8 mouse cellular contexts compared by ENCODE assay signal in the genomic region with DNA sequence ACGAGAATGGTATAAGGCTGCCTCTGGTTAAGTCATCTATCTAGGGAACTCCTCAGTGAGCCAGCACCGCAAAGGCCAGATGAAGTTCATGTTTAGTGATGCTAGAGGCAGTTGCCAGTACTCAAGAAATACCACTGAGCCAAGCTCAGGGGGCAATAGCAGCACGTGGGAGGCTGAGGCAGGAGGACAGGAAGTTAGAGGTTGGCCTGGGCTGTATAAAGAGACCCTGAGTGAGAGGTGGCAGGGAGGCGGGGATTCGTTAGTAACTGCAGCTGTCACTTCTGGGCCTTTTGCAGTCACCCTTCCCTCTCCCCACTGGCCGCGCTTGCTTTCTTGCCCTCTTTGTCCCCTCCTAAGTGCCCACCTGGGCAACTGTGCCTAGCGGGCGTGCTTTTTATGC. TPM values are rescaled to one million over a fixed set of nuclear protein-coding genes. Genes with fewer than 3 reads are reported as not detected.
DNase-seq lines count a peak whose midpoint lies in the region; ATAC-seq lines count a peak whose summit lies in the region.

No protein-coding gene starts in this region.

- peaks cover 83% of the 10 kb centered on the region for H3K4me1 ChIP-seq in megakaryocyte, embryonic 14.5 days
- H3K4me1 ChIP-seq in embryonic facial prominence, embryonic 13.5 days, result peaks cover 42% of the 10 kb centered on the region
- peaks cover 38% of the 10 kb centered on the region for H3K4me1 ChIP-seq in limb, embryonic 13.5 days
- H3K4me1 ChIP-seq in stomach, embryonic 14.5 days (ENCODE audit: control insufficient read depth, insufficient read depth, low read length), result peaks cover 29% of the 10 kb centered on the region

- no peak for ATAC-seq in megakaryocyte, adult 5-6 weeks (ENCODE audit: poor library complexity, severe bottlenecking)
- no peak for ATAC-seq in embryonic facial prominence, embryonic 13.5 days (ENCODE audit: insufficient number of reproducible peaks, insufficient read depth, low FRiP score, low TSS enrichment, low read depth)
- no peak for ATAC-seq in limb, embryonic 13.5 days (ENCODE audit: low FRiP score, low read depth)
- ATAC-seq in stomach, embryonic 14.5 days (ENCODE audit: insufficient number of reproducible peaks, insufficient read depth, low FRiP score, low read depth), result no peak

- WGBS in embryonic facial prominence, embryonic 13.5 days, result 16% methylated on average over 9 of the region's 9 CpGs
- WGBS in limb, embryonic 13.5 days, result 14% methylated on average over 9 of the region's 9 CpGs
- WGBS in stomach, embryonic 14.5 days, result 14% methylated on average over 9 of the region's 9 CpGs

- H3K27me3 ChIP-seq in megakaryocyte, embryonic 14.5 days (replicated peaks), result no peaks in the 10 kb centered on the region
- peaks cover 21% of the 10 kb centered on the region for H3K27me3 ChIP-seq in embryonic facial prominence, embryonic 13.5 days
- peaks cover 20% of the 10 kb centered on the region for H3K27me3 ChIP-seq in limb, embryonic 13.5 days
- H3K27me3 ChIP-seq in stomach, embryonic 14.5 days (ENCODE audit: control insufficient read depth, insufficient read depth, low read length), result no peaks in the 10 kb centered on the region

- H3K4me2 ChIP-seq in embryonic facial prominence, embryonic 13.5 days, result peak overlapping the region; percentile 83
- peak overlapping the region; percentile 85 for H3K4me2 ChIP-seq in limb, embryonic 13.5 days (replicated peaks)
- H3K4me2 ChIP-seq in stomach, embryonic 14.5 days (replicated peaks; ENCODE audit: low read depth, low read length), result peak overlapping the region; percentile 65

- peak overlapping the region; percentile 95 for H3K4me3 ChIP-seq in megakaryocyte, embryonic 14.5 days (replicated peaks)
- H3K4me3 ChIP-seq in embryonic facial prominence, embryonic 13.5 days, result peak overlapping the region; percentile 45
- peak overlapping the region; percentile 45 for H3K4me3 ChIP-seq in limb, embryonic 13.5 days
- peak overlapping the region; percentile 32 for H3K4me3 ChIP-seq in stomach, embryonic 14.5 days (ENCODE audit: low read depth, low read length)

- no peak for DNase-seq in cerebellum, adult 11-12 months
- DNase-seq in left cerebral cortex, adult 18-20 months (ENCODE audit: low spot score in 2 of 2), result no peak
- DNase-seq in gastrocnemius, postnatal 25 days, result no peak

- H3K27ac ChIP-seq in embryonic facial prominence, embryonic 13.5 days, result no peak overlapping the region
- no peak overlapping the region for H3K27ac ChIP-seq in limb, embryonic 13.5 days
- H3K27ac ChIP-seq in stomach, embryonic 14.5 days (ENCODE audit: low read length), result no peak overlapping the region

- H3K36me3 ChIP-seq in megakaryocyte, embryonic 14.5 days (replicated peaks; ENCODE audit: low read length), result peaks cover 52% of the 10 kb centered on the region
- peaks cover 22% of the 10 kb centered on the region for H3K36me3 ChIP-seq in embryonic facial prominence, embryonic 13.5 days
- H3K36me3 ChIP-seq in limb, embryonic 13.5 days, result peaks cover 24% of the 10 kb centered on the region
- peaks cover 13% of the 10 kb centered on the region for H3K36me3 ChIP-seq in stomach, embryonic 14.5 days (ENCODE audit: control insufficient read depth, insufficient read depth, low read length)

- peak overlapping the region; percentile 65 for H3K9ac ChIP-seq in embryonic facial prominence, embryonic 13.5 days
- peak overlapping the region; percentile 63 for H3K9ac ChIP-seq in limb, embryonic 13.5 days
- H3K9ac ChIP-seq in stomach, embryonic 14.5 days (replicated peaks; ENCODE audit: low read depth, low read length), result no peak overlapping the region; the same call in 1 of the 2 replicates

- no peaks in the 10 kb centered on the region for H3K9me3 ChIP-seq in megakaryocyte, embryonic 14.5 days
- no peaks in the 10 kb centered on the region for H3K9me3 ChIP-seq in embryonic facial prominence, embryonic 13.5 days
- no peaks in the 10 kb centered on the region for H3K9me3 ChIP-seq in limb, embryonic 13.5 days
- H3K9me3 ChIP-seq in stomach, embryonic 14.5 days (ENCODE audit: control insufficient read depth, low read depth, low read length), result no peaks in the 10 kb centered on the region

RNA-seq across cellular contexts. Expression of gene Rbm38, which starts 1.0 kb away (rescaled TPM):
- 1,149 and 2,622 TPM in 2 replicates for polyA plus RNA-seq in megakaryocyte, embryonic 14.5 days (2012; ENCODE audit: insufficient read depth, low replicate concordance)
- 124 and 143 TPM in 2 replicates for total RNA-seq in megakaryocyte, adult 5-6 weeks (2015)
- total RNA-seq in megakaryocyte, adult 5-6 weeks (2017), result 43.2 and 59.0 TPM in 2 replicates
- 24.2 and 25.8 TPM in 2 replicates for polyA plus RNA-seq in embryonic facial prominence, embryonic 13.5 days (2015; fragmentation: Nextera tagmentation; extraction: Ambion mirVana)
- polyA plus RNA-seq in limb, embryonic 13.5 days (2015; fragmentation: Nextera tagmentation; extraction: Ambion mirVana), result 28.3 and 29.0 TPM in 2 replicates
- polyA plus RNA-seq in stomach, embryonic 14.5 days (2014; fragmentation: Nextera tagmentation; extraction: Ambion mirVana), result 35.6 and 37.9 TPM in 2 replicates
- 1 to 10 TPM; 3.4 to 3.9 TPM for total RNA-seq in left cerebral cortex, adult 18-20 months (2021)
- total RNA-seq in gastrocnemius, postnatal 25 days (2021), result 100 to 1,000 TPM; 205 to 217 TPM

RNA-seq across cellular contexts. Expression of gene Rae1, which starts 19.4 kb away (rescaled TPM):
- 26.3 and 89.2 TPM in 2 replicates for polyA plus RNA-seq in megakaryocyte, embryonic 14.5 days (2012; ENCODE audit: insufficient read depth, low replicate concordance)
- total RNA-seq in megakaryocyte, adult 5-6 weeks (2015), result 53.2 and 72.9 TPM in 2 replicates
- total RNA-seq in megakaryocyte, adult 5-6 weeks (2017), result 42.4 and 54.3 TPM in 2 replicates
- 137 and 148 TPM in 2 replicates for polyA plus RNA-seq in embryonic facial prominence, embryonic 13.5 days (2015; fragmentation: Nextera tagmentation; extraction: Ambion mirVana)
- 148 and 155 TPM in 2 replicates for polyA plus RNA-seq in limb, embryonic 13.5 days (2015; fragmentation: Nextera tagmentation; extraction: Ambion mirVana)
- polyA plus RNA-seq in stomach, embryonic 14.5 days (2014; fragmentation: Nextera tagmentation; extraction: Ambion mirVana), result 138 and 146 TPM in 2 replicates
- 10 to 100 TPM; 55.2 to 61.0 TPM for total RNA-seq in left cerebral cortex, adult 18-20 months (2021)
- total RNA-seq in gastrocnemius, postnatal 25 days (2021), result 10 to 100 TPM; 11.8 to 12.7 TPM

RNA-seq across cellular contexts. Expression of gene Spo11, which starts 41.8 kb away (rescaled TPM):
- polyA plus RNA-seq in megakaryocyte, embryonic 14.5 days (2012; ENCODE audit: insufficient read depth, low replicate concordance), result not detected in 2 replicates
- 0.64 and 1.0 TPM in 2 replicates for total RNA-seq in megakaryocyte, adult 5-6 weeks (2015)
- 0.04 TPM in 1 of 2 replicates, not detected in the other for total RNA-seq in megakaryocyte, adult 5-6 weeks (2017)
- 2.8 and 3.9 TPM in 2 replicates for polyA plus RNA-seq in embryonic facial prominence, embryonic 13.5 days (2015; fragmentation: Nextera tagmentation; extraction: Ambion mirVana)
- polyA plus RNA-seq in limb, embryonic 13.5 days (2015; fragmentation: Nextera tagmentation; extraction: Ambion mirVana), result 1.4 and 1.5 TPM in 2 replicates
- 0.54 and 0.76 TPM in 2 replicates for polyA plus RNA-seq in stomach, embryonic 14.5 days (2014; fragmentation: Nextera tagmentation; extraction: Ambion mirVana)
- total RNA-seq in left cerebral cortex, adult 18-20 months (2021), result under 1 TPM; 0.23 to 0.28 TPM
- total RNA-seq in gastrocnemius, postnatal 25 days (2021), result not detected

Comparison
In these comparisons a context has a peak if more than half of its experiments do, and no peak if none do; other contexts are left out.
1. H3K4me3 ChIP-seq: peak in every context shown above with its lines; median percentile 95 in megakaryocyte, embryonic 14.5 days; 45 in embryonic facial prominence, embryonic 13.5 days; 45 in limb, embryonic 13.5 days; 32 in stomach, embryonic 14.5 days.
2. RNA of gene Rbm38, which starts 1.0 kb away (polyA plus RNA-seq): 1,149 to 2,622 TPM in megakaryocyte, embryonic 14.5 days; 35.6 to 37.9 TPM in stomach, embryonic 14.5 days, 28.3 to 29.0 TPM in limb, embryonic 13.5 days and 24.2 to 25.8 TPM in embryonic facial prominence, embryonic 13.5 days; every median in the first group is over 10 times any median in the second.
3. Peak in every context shown above with its lines, with median percentiles within 50 percentile points of each other: H3K4me2 ChIP-seq.